Comparison of ENCODE assay signal across 7 mouse cellular contexts in the genomic region with DNA sequence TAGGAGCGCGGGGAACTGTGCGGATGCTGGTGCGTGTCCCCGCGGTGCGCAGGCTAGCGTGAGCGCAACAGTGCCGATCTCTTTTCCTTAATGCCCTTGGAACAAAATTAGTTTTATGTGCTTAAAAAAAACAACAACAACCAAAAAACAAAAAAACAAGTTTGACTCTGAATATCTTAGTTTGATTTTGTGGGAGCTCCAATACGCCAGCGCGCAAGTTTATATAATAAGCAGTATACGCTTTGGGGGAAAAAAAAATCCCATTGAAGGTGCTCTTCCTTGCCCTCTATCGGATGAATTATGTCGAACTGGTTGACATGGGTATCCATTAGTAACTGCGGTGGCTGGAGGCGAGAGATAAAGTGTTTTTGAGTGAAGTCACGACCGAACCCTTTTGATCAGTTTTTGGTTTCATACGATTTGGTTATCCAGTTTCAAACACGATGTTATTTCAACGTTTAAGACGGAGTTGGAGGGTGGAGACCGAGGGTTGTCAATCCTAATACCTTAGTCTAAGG. TPM values are rescaled to one million over a fixed set of nuclear protein-coding genes. Genes with fewer than 3 reads are reported as not detected.
DNase-seq lines count a peak whose midpoint lies in the region; ATAC-seq lines count a peak whose summit lies in the region.

No protein-coding gene starts in this region.

- DNase-seq in right cerebral cortex, postnatal 14 days: peak; percentile 21
- no peak for DNase-seq in right cerebral cortex, postnatal 4 days
- peak; percentile 68 for DNase-seq in c-Kit-positive CD71-negative TER-119-negative erythroid progenitor cells, embryonic 14.5 days (ENCODE audit: low read depth)
- no peak for DNase-seq in urinary bladder, postnatal 14 days (ENCODE audit: low spot score)

- H3K36me3 ChIP-seq in erythroblast, embryonic 14.5 days (ENCODE audit: control insufficient read depth): peaks cover 38% of the 10 kb centered on the region
- no peaks in the 10 kb centered on the region for H3K36me3 ChIP-seq in limb, embryonic 12.5 days
- no peaks in the 10 kb centered on the region for H3K36me3 ChIP-seq in neural tube, embryonic 14.5 days (ENCODE audit: control insufficient read depth, insufficient read depth, low read length)

- H3K27ac ChIP-seq in limb, embryonic 12.5 days: no peak overlapping the region
- H3K27ac ChIP-seq in neural tube, embryonic 14.5 days (ENCODE audit: low read depth, low read length): no peak overlapping the region

- peaks cover 6% of the 10 kb centered on the region for H3K9me3 ChIP-seq in erythroblast, embryonic 14.5 days (ENCODE audit: control insufficient read depth, low read length)
- H3K9me3 ChIP-seq in limb, embryonic 12.5 days: no peaks in the 10 kb centered on the region
- no peaks in the 10 kb centered on the region for H3K9me3 ChIP-seq in neural tube, embryonic 14.5 days (ENCODE audit: control insufficient read depth, low read length)

- WGBS in limb, embryonic 12.5 days: 5% methylated on average over 25 of the region's 25 CpGs
- WGBS in neural tube, embryonic 14.5 days: 5% methylated on average over 25 of the region's 25 CpGs

- peak overlapping the region; percentile 99 for H3K4me2 ChIP-seq in limb, embryonic 12.5 days
- H3K4me2 ChIP-seq in neural tube, embryonic 14.5 days (ENCODE audit: low read depth, low read length): peak overlapping the region; percentile 100

- peaks cover 72% of the 10 kb centered on the region for H3K4me1 ChIP-seq in erythroblast, embryonic 14.5 days (ENCODE audit: control insufficient read depth)
- H3K4me1 ChIP-seq in limb, embryonic 12.5 days (replicated peaks): 0 out of 2 replicates have a peak, but pooled peaks cover 4% of the 10 kb centered on the region
- no peaks in the 10 kb centered on the region for H3K4me1 ChIP-seq in neural tube, embryonic 14.5 days (ENCODE audit: control insufficient read depth, insufficient read depth, low read length)

- H3K4me3 ChIP-seq in erythroblast, embryonic 14.5 days (replicated peaks): peak overlapping the region; percentile 95
- H3K4me3 ChIP-seq in limb, embryonic 12.5 days (replicated peaks): peak overlapping the region; percentile 60
- H3K4me3 ChIP-seq in neural tube, embryonic 14.5 days (ENCODE audit: low read depth, low read length): peak overlapping the region; percentile 57

- ATAC-seq in limb, embryonic 12.5 days (ENCODE audit: insufficient number of reproducible peaks, insufficient read depth, low FRiP score, low TSS enrichment, low read depth): no peak
- ATAC-seq in neural tube, embryonic 14.5 days (ENCODE audit: low read depth): peak; percentile 42; the same call in 1 of the 2 replicates

- H3K9ac ChIP-seq in limb, embryonic 12.5 days (replicated peaks): peak overlapping the region; percentile 54; the same call in 1 of the 2 replicates
- H3K9ac ChIP-seq in neural tube, embryonic 14.5 days (replicated peaks; ENCODE audit: low read depth, low read length): peak overlapping the region; percentile 58

- H3K27me3 ChIP-seq in erythroblast, embryonic 14.5 days (ENCODE audit: control insufficient read depth): peaks cover 4% of the 10 kb centered on the region; the same call in 1 of the 2 replicates
- H3K27me3 ChIP-seq in limb, embryonic 12.5 days: peaks cover 27% of the 10 kb centered on the region
- peaks cover 6% of the 10 kb centered on the region for H3K27me3 ChIP-seq in neural tube, embryonic 14.5 days (ENCODE audit: control insufficient read depth, insufficient read depth, low read length)

RNA-seq across cellular contexts. Expression of gene Specc1, which starts 0.8 kb away (rescaled TPM):
- 12.5 and 15.5 TPM in 2 replicates for polyA plus RNA-seq in erythroblast, embryonic 14.5 days (2012)
- 13.8 and 16.4 TPM in 2 replicates for polyA plus RNA-seq in limb, embryonic 12.5 days (2016; fragmentation: Nextera tagmentation; extraction: Ambion mirVana)
- 10.0 and 15.0 TPM in 2 replicates for polyA plus RNA-seq in neural tube, embryonic 14.5 days (2014; fragmentation: Nextera tagmentation; extraction: Ambion mirVana)

RNA-seq across cellular contexts. Expression of gene Akap10, which starts 27.3 kb away (rescaled TPM):
- 0.90 and 1.1 TPM in 2 replicates for polyA plus RNA-seq in erythroblast, embryonic 14.5 days (2012)
- polyA plus RNA-seq in limb, embryonic 12.5 days (2016; fragmentation: Nextera tagmentation; extraction: Ambion mirVana): 21.1 and 22.7 TPM in 2 replicates
- polyA plus RNA-seq in neural tube, embryonic 14.5 days (2014; fragmentation: Nextera tagmentation; extraction: Ambion mirVana): 13.7 and 16.9 TPM in 2 replicates

Comparison
In these comparisons a context has a peak if more than half of its experiments do, and no peak if none do; other contexts are left out.
1. DNase-seq: peak in right cerebral cortex, postnatal 14 days (single experiment) and c-Kit-positive CD71-negative TER-119-negative erythroid progenitor cells, embryonic 14.5 days (single experiment); none in right cerebral cortex, postnatal 4 days (single experiment) and urinary bladder, postnatal 14 days (single experiment).
2. Peak in every context shown above with its lines, with median percentiles within 50 percentile points of each other: H3K4me3 ChIP-seq.